Mouse (Mus musculus): ENCODE results near the gene Allc. TPM values are rescaled to one million over a fixed set of nuclear protein-coding genes. Genes with fewer than 3 reads are reported as not detected.

Allc gene
- total and polyA plus RNA-seq, 3 experiments, result 0.85 to 2.2 TPM; not detected in 1

DNA sequence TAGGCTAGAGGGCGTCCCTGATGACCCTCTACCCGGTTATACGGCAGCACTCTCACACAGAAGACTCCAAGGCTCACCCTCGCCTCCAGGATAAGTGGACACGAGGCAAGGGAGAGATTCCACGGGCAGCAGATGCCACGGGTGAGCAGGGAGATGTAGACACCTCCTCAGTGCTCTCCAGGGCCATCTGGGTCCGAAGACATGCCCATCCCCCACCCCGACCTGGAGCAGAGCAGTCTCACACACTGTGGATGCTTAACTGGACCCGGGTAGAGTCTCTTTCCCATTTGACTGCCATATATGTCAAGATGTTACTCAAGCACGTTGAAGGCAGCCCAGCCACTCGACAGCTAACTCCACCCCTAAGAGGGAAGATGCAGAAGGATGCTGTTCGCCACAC, 8.1 kb upstream of the Allc start:
- Histone ChIP-seq H3K27ac (ENCODE audit: control insufficient read depth, low read depth, low read length) (no peak overlapping the region), H3K4me1 (ENCODE audit: control insufficient read depth in 1 of 2, insufficient read depth in 2 of 2, low read length in 2 of 2) (peaks cover 0 to 8% of the 10 kb centered on the region in 2 experiments; a peak in 1 of 4 replicates), H3K9me3 (replicated peaks; ENCODE audit: insufficient read depth, low read length) (no peaks in the 10 kb centered on the region), H3K27me3 (ENCODE audit: control insufficient read depth in 1 of 2, insufficient read depth in 2 of 2, low read length in 2 of 2) (no peaks in the 10 kb centered on the region), H3K36me3 (ENCODE audit: control insufficient read depth in 1 of 2, insufficient read depth in 2 of 2, low read length in 2 of 2) (0 out of 4 replicates have a peak, but pooled peaks cover 0 to 3% of the 10 kb centered on the region in 2 experiments), H3K9ac (ENCODE audit: control insufficient read depth, low read depth, low read length, poor library complexity, severe bottlenecking) (no peak overlapping the region), H3K4me3 (ENCODE audit: control insufficient read depth in 1 of 2, insufficient read depth in 1 of 2, low read depth in 2 of 2, low read length in 2 of 2) (no peak overlapping the region), H3K79me2 (ENCODE audit: control insufficient read depth, insufficient read depth, low read length, poor library complexity) (no peaks in the 10 kb centered on the region)
- TF ChIP-seq MAX (IDR thresholded peaks at IDR 0.05; ENCODE audit: low read length) (no peak), EP300 (IDR thresholded peaks at IDR 0.05; ENCODE audit: low read depth in 1 of 2, low read length in 2 of 2) (no peak), ZNF384 (IDR thresholded peaks at IDR 0.05; ENCODE audit: low read depth, low read length) (no peak), NELFE (IDR thresholded peaks at IDR 0.05; ENCODE audit: low read depth, low read length) (no peak), MAFK (IDR thresholded peaks at IDR 0.05; ENCODE audit: borderline replicate concordance, low read depth, low read length) (no peak), BHLHE40 (IDR thresholded peaks at IDR 0.05; ENCODE audit: borderline replicate concordance, low read depth, low read length) (no peak), ZC3H11A (IDR thresholded peaks at IDR 0.05; ENCODE audit: low read depth, low read length) (no peak), POLR2A (IDR thresholded peaks at IDR 0.05; ENCODE audit: control insufficient read depth in 1 of 2, insufficient read depth in 1 of 2, low read depth in 1 of 2, low read length in 2 of 2, poor library complexity in 1 of 2) (no peak), CHD1 (IDR thresholded peaks at IDR 0.05; ENCODE audit: low read depth, low read length) (no peak), GABPA (IDR thresholded peaks at IDR 0.05; ENCODE audit: low read depth, low read length) (no peak), TAL1 (IDR thresholded peaks at IDR 0.05; ENCODE audit: low read length) (no peak), SIN3A (IDR thresholded peaks at IDR 0.05; ENCODE audit: low read length) (no peak), JUND (IDR thresholded peaks at IDR 0.05; ENCODE audit: low read depth, low read length) (no peak), ZMIZ1 (IDR thresholded peaks at IDR 0.05; ENCODE audit: low read depth, low read length) (no peak), RCOR1 (IDR thresholded peaks at IDR 0.05; ENCODE audit: low read depth, low read length) (no peak), E2F4 (IDR thresholded peaks at IDR 0.05; ENCODE audit: borderline replicate concordance, low read depth, low read length) (no peak)
- no peak for DNase-seq (ENCODE audit: low read depth, low spot score)

DNA sequence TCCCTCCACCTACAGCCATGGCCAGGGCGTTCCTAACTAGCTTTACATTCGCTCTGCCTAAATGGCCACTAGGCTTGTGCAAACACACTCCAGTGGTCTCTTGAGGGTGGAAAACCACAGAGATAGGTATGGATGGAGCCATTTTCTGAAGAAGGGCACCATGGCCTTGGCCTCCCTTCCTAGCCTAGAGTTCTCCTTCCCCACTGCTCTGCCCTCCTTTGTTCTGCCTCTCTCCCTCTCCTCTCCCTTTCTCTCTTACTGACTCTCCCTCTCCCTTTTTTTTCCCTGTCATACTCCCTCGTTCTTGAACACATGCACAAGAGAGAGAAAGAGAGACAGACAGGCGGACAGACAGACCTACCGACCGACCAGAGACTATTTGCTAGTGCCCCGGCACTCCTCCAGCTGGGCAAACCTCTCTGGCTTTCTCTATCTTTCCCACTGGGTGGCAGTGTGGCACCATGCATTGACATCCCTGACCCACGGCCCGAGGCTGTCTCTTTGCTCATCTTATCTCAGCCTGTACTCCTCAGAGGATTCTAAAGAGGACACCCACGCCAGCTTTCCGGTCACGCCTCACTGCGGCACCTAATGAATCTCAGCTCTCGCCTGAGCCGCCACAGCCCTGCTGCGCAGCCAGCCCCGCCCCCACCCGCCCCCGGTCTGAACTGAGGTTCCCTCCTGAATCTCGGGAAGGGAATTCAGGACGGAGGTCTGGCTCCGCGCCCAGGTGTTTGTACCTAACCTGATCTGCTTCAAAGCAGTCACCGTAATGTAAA, 7.0 kb upstream of the Allc start:
- TF ChIP-seq RAD21 (IDR thresholded peaks at IDR 0.05; ENCODE audit: low read depth, low read length) (peak; percentile 99), NELFE (IDR thresholded peaks at IDR 0.05; ENCODE audit: low read depth, low read length) (no peak), SMC3 (IDR thresholded peaks at IDR 0.05; ENCODE audit: low read depth, low read length) (peak; percentile 90), SIN3A (IDR thresholded peaks at IDR 0.05; ENCODE audit: low read length) (peak; percentile 46; the same call in 1 of the 2 replicates), MAZ (IDR thresholded peaks at IDR 0.05; ENCODE audit: low read depth, low read length) (0 out of 2 replicates have a peak, but pooled peaks have one; percentile 18), RCOR1 (IDR thresholded peaks at IDR 0.05; ENCODE audit: low read depth, low read length) (peak; percentile 78; the same call in 1 of the 2 replicates), EP300 (IDR thresholded peaks at IDR 0.05; ENCODE audit: low read depth in 1 of 2, low read length in 2 of 2) (peak; percentile 33 to 76; a peak in 2 of 4 replicates), ETS1 (IDR thresholded peaks at IDR 0.05; ENCODE audit: low read depth, low read length) (0 out of 2 replicates have a peak, but pooled peaks have one; percentile 35), TAL1 (IDR thresholded peaks at IDR 0.05; ENCODE audit: low read length) (no peak), TBP (IDR thresholded peaks at IDR 0.05; ENCODE audit: low read depth, low read length) (no peak), GATA1 (IDR thresholded peaks at IDR 0.05; ENCODE audit: low read depth, low read length) (0 out of 2 replicates have a peak, but pooled peaks have one; percentile 33), BHLHE40 (IDR thresholded peaks at IDR 0.05; ENCODE audit: borderline replicate concordance, low read depth, low read length) (peak; percentile 69; the same call in 1 of the 2 replicates), KAT2A (conservative IDR thresholded peaks at IDR 0.05; ENCODE audit: low read depth, low read length) (no peak), ZC3H11A (IDR thresholded peaks at IDR 0.05; ENCODE audit: low read depth, low read length) (peak; percentile 87), HCFC1 (IDR thresholded peaks at IDR 0.05; ENCODE audit: low read depth, low read length) (0 out of 2 replicates have a peak, but pooled peaks have one; percentile 28), MXI1 (IDR thresholded peaks at IDR 0.05; ENCODE audit: low read depth, low read length) (0 out of 2 replicates have a peak, but pooled peaks have one; percentile 25), MYC (IDR thresholded peaks at IDR 0.05; ENCODE audit: low read depth, low read length) (no peak), ZNF384 (IDR thresholded peaks at IDR 0.05; ENCODE audit: low read depth, low read length) (no peak), CTCF (IDR thresholded peaks at IDR 0.05 in 2 of 3, conservative IDR thresholded peaks at IDR 0.05 in 1 of 3; ENCODE audit: control insufficient read depth in 1 of 3, insufficient read depth in 1 of 3, low read depth in 2 of 3, low read length in 3 of 3, poor library complexity in 1 of 3, severe bottlenecking in 1 of 3) (peak; percentile 76 to 96 (median 90))
- H3K4me3 ChIP-seq (ENCODE audit: control insufficient read depth in 1 of 2, insufficient read depth in 1 of 2, low read depth in 2 of 2, low read length in 2 of 2), result peak overlapping the region; percentile 23 to 42
- no peak overlapping the region for H3K27ac ChIP-seq (ENCODE audit: control insufficient read depth, low read depth, low read length)
- H3K36me3 ChIP-seq (ENCODE audit: control insufficient read depth in 1 of 2, insufficient read depth in 2 of 2, low read length in 2 of 2), result 0 out of 4 replicates have a peak, but pooled peaks cover 0 to 3% of the 10 kb centered on the region in 2 experiments
- H3K9ac ChIP-seq (ENCODE audit: control insufficient read depth, low read depth, low read length, poor library complexity, severe bottlenecking), result peak overlapping the region; percentile 43
- peak; percentile 88 for DNase-seq (ENCODE audit: low read depth, low spot score)
- H3K79me2 ChIP-seq (ENCODE audit: control insufficient read depth, insufficient read depth, low read length, poor library complexity), result no peaks in the 10 kb centered on the region
- H3K27me3 ChIP-seq (ENCODE audit: control insufficient read depth in 1 of 2, insufficient read depth in 2 of 2, low read length in 2 of 2), result no peaks in the 10 kb centered on the region
- H3K4me1 ChIP-seq (ENCODE audit: control insufficient read depth in 1 of 2, insufficient read depth in 2 of 2, low read length in 2 of 2), result peaks cover 0 to 8% of the 10 kb centered on the region in 2 experiments; a peak in 1 of 4 replicates
- no peaks in the 10 kb centered on the region for H3K9me3 ChIP-seq (replicated peaks; ENCODE audit: insufficient read depth, low read length)

Measured in MEL (cell line).